Mouse (Mus musculus): ENCODE data around the gene Zcchc8. TPM values are rescaled to one million over a fixed set of nuclear protein-coding genes. Genes with fewer than 3 reads are reported as not detected.

Zcchc8 gene
- total RNA-seq, 2 experiments from 2014 or later = 16.2 to 18.0 TPM

DNA sequence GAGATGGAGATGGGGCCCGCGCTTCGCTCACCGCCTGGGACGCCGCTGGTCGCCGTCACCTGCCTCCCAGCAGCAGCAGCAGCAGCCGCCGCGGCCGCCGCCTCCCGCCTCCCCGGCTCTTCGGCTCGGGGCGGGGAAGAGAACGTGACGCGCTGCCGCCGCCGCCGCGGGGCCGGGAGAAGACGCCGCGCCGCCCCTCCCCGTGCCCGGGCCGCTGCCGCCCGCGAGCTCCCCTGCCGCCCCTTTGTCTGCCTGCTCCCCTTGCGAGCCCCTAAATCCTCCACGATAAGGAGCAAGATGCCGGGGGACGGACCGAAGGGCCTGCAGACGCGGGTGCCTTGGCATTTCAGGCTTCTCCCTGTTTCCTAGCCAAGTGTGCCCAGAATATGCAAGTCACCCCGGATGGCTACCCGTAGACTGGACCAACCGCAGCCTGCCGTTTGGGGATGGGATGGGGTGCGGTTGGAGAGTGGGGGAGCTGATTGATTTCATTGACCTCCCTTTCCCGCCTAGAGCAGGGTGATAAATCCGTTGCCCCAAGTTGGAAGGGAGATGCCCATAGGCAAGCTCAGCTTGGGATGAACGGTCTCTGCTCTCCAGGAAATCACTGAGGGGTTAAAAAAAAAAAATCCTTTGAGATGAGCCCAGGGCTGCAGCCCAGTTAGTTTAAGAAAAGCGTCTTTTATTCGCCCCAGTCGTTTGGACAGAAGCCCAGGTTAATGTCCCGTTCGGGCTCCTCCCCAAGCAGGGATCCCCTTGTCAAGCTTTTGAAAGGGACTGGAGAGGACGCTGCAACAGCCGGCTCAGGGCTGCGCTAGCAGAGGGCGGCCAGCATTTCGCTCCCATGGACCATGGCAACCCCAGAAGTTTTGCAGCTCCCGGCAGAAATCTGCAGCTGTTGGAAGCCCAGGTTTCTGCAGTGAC, 36.4 kb downstream of the Zcchc8 start, which contains the start of gene Clip1:
Gene Clip1 (minus strand): TSS at position 398 of the 924 bp plus-strand sequence.
- peak; percentile 68 for DNase-seq (ENCODE audit: low spot score)

DNA sequence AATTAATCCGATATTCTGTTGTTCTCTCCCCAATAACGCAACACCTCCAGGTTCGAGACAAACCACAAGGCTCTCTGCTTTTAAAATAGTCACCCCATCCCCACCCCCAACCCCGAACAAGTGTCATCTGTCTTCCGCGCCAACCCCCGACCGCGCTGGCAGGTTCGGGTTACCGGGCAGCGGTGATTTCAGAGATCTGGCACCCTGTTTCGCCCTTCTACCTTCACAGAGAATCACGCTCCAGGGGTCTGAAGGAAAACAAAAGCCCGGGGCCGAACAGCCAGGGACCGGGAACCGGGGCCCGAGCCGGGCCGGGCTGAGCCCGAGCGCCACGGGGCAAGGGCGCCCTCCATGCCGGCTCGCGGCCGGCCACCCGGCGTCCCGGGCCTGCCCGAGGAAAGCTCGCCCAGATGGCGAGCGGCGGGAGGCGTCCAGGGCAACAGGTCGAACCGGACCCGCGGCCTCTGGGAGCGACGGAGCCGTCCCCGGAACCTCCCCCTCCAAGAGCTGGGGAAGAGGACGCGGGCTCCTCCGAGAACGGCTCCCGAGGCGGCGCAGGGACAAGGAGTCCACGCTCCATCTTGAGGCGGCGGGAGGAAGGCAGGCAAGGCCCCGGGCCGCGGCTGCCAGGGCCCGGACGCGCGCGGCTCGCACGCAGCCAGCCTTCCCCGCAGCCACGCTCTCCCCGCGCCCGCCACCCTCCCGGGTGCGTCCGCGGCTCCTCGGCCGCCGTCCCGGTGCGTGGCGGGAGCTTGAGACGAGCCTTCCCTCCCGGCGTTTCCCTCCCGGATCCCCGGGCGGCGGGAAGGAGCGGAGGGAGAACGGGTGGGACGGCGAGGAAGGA, 37.3 kb downstream of the Zcchc8 start:
- peak; percentile 80 for DNase-seq (ENCODE audit: low spot score)

DNA sequence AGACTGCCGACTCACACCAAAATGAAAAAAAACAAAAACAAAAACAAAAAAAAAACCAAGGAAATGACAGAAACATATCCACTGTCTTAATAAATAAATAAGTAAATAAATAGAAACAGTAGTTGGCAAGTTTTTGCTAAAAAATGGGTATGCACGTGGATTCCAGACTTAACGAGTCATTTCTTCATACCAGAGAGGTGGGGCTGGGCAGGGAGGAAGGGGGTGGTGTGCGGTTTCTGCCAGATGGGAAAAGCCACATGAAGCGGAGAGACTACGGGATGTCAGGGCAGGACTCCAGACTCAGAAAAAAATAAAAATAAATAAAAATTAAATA, 37.9 kb downstream of the Zcchc8 start:
- no peak for DNase-seq (ENCODE audit: low spot score)

DNA sequence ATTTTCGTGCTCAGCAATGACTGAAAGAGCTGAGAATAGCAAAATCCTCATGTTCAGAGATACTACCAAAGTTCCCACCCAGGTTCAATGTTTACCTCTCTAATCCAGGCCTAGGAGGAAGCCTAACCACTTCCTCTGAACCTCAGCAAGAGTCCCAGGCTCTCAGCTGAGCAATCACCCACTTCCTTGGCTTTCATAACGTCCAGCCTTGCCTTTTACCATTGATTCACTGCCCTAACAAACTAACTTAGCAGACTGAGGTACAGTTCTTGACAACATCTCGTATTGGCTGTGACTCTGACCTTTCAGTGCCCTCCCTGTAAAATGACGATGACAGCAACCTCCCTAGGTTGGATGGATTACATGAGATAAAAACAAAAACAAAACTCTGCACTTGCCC, 38.5 kb downstream of the Zcchc8 start:
- peak; percentile 55 for DNase-seq (ENCODE audit: low spot score)

DNA sequence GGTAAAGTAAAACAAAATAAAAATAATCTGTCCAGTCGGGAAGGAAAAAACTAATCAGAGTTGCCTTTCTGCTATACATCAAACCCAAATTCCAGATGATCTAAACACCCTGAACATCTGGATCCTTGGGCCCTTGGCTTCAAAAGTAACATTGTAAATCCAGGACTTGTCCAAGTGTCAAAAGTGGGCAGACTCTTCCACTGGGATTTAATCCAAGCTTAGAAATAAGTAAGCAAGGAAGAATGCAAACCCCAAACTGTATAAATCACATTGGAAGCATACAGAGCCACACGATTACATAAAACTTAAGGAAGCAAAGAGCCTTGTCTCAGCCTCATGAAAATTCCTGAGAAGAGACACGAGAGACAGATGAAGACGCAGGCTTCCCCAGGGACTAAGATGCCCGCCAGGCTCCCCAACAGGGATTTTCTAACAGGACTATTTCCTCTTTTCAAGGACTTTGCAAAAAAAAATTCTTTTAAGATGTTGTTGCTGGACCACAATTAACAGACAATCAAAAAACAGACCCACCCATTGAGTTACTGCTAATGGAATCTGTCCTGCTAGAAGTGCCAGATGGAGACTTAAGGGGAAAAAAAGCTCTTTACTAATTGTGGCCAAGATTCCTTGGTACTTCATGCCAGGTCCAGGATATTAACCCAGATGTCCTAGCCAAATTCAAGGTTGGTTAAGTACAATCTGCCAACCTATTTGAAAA, 41.2 kb downstream of the Zcchc8 start:
- DNase-seq (ENCODE audit: low spot score) = no peak

DNA sequence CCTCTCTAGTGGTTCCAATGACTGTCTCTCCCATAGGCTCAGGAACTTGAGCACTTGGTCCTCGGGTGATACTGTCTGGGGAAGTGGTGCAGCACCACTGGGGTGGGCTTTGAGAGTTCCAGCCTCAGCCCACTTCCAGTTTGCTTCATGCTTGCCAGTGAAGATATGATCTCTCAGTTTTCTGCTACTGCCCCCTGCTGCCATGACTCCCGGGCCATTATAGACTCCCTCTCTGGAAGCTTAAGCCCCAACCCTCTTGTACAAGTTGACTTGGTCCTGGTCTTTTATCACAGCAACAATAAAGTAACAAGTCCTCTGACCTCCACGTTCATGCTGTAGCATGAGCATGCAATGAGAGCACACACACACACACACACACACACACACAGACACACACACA, 41.8 kb downstream of the Zcchc8 start:
- no peak for DNase-seq (ENCODE audit: low spot score)

DNA sequence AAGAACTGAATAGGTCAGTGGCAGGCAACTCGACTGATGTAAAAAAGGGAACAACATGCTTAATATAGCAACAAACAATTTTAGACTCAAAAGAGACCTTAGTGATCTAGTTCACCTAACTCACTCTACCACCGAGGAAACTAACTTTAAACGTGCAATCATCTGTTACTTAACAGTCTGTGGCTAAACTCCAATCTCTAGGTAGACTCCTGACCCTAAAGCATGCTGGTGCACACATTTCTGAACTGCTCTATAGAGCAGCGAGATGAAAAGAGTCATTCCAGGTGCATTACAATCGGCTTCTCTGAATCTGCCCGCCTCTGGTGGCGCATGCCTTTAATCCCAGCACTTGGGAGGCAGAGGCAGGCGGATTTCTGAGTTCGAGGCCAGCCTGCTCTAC, 45.2 kb downstream of the Zcchc8 start:
- DNase-seq (ENCODE audit: low spot score) = no peak

DNA sequence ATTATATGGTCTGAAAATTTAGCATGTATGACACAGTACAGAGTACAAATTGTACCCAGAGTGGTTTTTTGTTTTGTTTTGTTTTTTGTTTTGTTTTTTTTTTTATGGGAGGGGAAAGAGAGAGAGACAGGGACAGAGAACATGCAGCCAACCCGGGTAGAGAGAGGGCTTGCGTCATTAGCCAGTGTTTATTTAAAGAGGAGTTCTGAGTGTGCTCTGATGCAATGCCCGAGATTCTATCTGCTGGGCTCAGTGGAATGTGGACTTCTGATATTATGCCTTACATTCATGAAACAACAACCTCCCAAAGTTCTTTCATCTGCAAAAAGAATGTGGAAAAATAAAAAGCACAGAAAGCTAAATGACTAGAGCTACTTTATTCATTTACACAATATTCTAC, 45.7 kb downstream of the Zcchc8 start:
- peak; percentile 73 for DNase-seq (ENCODE audit: low spot score)

DNA sequence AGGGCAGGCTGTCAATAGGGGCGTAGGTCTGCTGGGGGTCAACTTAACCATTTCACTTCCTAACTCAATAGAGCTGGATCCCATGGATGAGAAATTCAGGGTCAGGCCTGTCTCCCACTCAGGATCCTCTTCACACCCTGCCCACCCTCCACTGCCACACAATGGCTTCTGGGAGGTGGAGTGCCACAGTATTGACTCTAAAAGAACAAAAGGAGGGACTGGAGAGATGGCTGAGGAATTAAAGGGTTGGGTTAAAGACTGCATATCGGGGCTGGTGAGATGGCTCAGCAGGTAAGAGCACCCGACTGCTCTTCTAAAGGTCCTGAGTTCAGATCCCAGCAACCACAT, 49.5 kb downstream of the Zcchc8 start:
- no peak for DNase-seq (ENCODE audit: low spot score)

DNA sequence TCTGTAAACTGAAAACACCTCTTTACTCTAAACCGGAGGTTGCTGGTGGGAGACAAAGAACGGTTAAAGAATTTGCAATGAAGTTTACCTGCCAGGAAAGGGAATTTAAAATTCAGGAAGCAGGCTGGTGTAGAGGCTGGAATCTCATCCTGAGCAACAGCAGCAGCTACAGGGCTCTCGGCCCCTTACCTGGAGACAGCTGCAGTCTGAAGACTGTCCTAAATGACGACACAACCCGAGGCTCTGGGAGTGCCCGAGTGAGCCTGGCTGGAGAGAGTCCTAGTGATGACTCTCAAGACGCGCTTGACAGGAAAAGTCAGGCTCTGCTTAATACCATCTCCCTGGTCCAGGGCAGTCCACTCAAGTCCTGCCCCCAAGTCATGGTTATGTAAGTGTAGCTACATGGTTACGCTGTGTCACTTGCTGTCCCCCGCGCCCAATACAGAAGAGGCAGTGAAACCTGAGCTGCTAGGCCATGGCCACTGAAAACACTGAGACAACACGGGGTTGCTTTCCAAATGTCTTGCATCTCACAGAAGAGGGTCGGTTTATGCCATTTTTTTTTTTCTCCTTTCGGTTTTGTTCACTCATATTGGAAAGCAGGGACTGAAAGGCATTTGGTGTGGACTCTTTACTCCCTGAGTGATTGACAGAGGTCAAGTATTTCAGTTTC, 50.0 kb downstream of the Zcchc8 start:
- peak; percentile 88 for DNase-seq (ENCODE audit: low spot score)

DNA sequence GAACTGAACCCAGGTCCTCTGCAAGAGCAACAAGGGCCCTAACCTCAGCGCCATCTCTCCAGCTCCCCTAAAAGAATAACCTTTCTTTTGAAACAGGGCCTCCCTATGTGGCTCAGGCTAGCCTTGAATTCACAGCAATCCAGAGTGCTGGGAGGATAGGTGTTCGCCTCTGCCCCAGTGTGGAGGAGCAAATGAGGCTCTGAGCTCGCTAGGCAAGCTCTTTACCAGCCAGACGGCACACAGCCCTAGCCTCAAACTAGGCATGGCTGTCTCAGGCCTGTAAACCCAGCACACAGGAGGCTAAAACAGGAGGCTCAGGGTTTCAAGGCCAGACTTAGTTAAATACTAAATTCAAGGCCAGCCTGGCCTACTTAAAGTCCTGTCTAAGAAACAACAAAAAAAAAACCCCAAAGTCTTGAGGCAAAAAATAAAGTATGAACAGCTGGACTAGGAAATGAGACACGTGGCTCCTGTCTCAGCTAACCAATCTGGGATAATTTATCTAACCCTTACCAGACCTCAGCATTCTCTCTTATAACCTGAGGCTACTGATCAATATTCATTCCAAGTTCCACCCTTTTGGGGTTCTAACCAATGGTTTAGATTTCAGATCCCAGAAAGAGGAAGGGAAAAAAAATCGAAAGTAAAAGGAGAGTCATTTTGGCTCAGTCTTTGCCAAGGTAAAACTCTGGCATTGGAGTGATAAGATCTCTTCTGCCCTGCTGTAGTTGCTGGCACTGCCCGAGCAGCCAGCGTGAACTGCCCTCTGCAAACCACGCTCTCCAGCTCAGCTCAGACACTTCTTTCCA, 50.7 kb downstream of the Zcchc8 start:
- DNase-seq (ENCODE audit: low spot score) = no peak

DNA sequence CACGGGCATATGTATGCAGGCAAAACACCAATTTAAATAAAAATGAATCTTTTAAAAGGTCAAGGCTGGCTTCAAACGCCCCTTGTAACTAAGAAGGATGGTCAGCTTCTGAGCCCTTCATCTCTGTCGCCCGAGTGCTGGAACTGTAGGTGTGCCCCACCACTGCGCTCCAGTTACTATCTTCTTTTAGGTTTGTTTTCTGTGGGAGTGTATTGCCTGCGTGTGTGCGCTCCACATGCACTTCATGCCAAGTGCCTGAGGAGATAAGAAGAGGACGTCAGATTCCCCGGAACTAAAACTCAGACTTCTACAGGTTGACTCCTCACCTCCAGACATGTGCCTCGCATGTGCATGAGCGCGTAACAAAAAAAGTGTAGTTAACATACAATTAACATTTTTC, 53.0 kb downstream of the Zcchc8 start:
- DNase-seq (ENCODE audit: low spot score) = no peak

DNA sequence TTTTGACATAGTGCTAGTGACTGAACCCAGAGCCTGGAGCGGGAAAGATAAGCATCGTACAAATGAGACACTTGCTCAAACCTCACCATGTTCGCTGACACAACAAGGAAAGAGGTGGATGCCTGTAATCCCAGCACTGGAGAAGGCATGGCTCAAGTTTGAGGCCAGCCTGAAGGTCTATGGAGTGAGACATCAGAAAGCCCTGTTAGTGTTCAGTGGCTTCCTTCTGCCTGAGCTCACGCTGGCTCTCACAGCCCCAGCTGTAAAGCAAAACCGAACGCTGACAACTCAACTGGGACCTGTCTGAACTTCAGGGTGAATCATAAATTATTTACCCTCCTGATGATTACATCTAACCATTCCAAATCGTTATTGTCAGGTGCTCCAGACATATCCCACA, 54.9 kb downstream of the Zcchc8 start:
- peak; percentile 43 for DNase-seq (ENCODE audit: low spot score)

DNA sequence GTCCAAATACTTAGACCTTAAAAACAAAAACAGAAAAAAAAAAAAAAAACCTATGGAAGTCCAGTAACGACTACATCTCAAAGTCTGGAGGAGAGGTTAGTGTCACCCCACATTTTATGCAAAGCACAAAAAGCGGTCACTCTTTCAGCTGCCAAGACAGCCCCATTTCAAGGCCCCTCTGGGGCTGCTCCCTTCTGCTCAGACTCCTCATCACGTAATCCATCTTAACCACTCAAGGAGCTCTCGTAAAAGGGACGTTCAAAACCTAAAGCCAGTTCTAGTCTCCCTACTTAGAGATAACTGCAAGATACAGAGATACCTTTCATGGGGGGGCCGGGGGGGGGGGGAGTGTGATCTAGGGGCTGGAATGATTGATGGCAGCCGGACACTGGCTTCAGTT, 56.6 kb downstream of the Zcchc8 start:
- DNase-seq (ENCODE audit: low spot score) = no peak

DNA sequence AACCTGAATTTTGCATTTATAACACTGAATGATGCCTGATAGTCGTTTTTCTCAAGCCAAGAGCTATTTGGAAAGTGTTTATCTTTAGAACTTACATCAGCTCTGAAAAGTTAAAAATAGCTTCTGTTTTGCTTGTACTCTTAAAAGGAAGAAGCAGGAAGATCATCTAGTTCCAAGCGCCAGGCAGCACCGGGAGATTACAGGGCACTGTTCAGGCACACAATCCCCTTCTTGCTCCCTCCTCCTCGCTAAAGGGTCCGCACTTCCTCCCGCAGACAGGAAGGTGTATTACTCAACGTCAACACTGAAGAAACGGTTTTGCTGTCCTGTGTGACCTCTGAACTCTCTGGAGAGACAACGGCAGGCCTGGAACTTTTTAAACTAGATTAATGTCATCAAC, 58.8 kb downstream of the Zcchc8 start:
- peak; percentile 68 for DNase-seq (ENCODE audit: low spot score)

DNA sequence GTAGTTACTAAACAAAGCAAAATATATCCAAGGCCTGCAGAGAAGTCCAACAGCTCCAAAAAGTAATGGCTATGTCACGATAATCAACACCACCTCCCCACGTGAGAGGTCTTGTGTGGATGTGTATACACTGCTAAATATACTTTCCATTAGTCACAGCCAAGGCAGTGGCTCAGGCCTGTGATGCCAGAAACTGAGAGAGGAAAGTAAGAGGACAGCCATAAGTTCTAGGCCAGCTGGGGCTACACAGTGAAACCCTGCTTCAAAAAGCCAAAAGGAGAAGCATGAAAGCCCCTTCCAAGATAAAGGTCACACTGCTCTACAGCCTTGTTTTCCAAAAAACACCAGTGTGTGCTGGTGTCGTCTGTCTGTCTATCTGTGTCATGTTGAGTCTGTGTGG, 59.3 kb downstream of the Zcchc8 start:
- DNase-seq (ENCODE audit: low spot score) = peak; percentile 73

DNA sequence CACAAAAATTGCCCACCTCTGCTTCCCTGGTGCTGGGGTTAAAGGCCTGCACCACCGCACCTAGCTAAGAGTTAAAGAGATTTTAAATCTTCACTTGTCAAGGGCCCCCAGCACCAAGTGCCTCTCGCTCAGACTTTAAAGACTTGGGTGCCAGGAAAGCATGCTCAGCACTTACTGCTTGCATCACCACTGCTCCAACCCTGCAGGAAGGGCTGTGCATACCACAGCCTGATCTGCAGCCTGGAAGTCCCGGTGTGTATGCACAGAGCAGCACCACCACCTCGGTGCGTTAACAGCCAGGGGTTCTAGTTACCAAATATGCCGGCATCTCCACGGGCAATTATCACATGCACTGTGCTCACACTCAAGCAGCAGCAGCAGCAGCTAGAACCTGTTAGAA, 63.2 kb downstream of the Zcchc8 start:
- no peak for DNase-seq (ENCODE audit: low spot score)

DNA sequence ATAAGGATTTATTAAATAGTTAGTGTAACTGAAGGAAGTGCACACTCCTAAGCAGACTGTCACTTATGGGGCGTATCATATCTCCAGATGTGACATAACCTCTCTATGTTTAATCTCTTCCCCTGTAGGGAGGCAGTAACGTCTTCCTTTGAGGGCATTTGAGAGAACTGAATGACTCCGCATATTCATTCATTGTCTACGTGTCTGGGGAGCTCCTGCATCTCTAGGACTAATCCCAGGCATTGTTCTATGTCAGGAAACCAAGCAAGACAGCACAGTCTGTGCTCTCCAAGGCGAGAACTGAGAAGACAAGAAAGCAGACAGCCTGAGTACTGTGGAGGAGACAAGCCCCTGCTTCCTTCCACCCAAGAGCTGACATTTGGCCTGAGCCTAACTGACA, 66.0 kb downstream of the Zcchc8 start:
- DNase-seq (ENCODE audit: low spot score) = no peak

DNA sequence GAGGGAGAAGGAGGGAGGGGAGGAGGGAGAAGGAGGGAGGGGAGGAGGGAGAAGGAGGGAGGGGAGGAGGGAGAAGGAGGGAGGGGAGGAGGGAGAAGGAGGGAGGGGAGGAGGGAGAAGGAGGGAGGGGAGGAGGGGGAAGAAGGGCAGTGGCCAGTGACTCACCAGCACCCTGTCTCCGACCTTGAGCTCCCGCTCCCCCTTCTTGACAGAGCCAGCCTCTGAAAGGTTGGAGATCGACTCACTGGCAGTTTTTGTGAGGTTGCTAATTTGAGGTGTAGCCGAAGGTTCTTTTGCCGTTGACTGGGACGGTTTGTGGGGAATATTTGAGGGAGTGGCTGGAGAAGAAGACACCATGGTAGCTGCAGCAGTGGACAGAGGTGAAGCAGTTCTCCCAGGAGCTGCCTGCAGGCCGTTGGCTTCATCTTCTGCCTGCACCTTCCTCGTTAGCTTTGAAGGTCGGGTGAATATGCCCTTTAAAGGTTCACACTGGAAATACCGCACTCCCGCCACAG, 67.6 kb downstream of the Zcchc8 start:
- DNase-seq (ENCODE audit: low spot score) = no peak

DNA sequence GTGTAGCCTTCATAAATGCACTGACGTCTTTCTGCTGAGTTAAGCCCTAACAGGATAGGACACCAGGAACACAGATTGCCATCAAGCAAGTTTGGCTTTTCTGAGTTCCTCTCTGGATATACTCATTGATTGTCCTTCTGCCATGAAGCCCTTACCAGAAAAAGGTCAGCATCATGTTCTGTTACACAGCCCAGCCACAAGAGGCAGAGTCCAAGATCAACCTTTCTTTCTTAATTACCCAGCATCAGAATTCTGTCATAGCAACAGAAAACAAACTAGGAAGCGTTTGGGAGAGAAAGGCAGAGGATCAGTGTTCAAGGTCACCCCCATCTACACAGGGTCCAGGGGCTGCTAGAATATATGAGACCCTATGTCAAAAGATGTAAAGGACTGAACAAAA, 70.1 kb downstream of the Zcchc8 start:
- no peak for DNase-seq (ENCODE audit: low spot score)

Measured in gastrocnemius, adult 18-20 months (tissue).